Mouse (Mus musculus) CH12.LX (cell line): Measurements from ENCODE around the gene Zfp664. TPM values are rescaled to one million over a fixed set of nuclear protein-coding genes. Genes with fewer than 3 reads are reported as not detected.

ENCODE experiments used
- DNase-seq: peaks from one replicate; pipeline ENCODE4 v3.0.0-alpha.2; 2013; ENCODE audit errors: extremely low read depth
- H3K27ac ChIP-seq: 2 replicates; pipeline ENCODE4 v1.5.1; 2012; ENCODE audit warnings: low read depth, mild to moderate bottlenecking, control low read depth, moderate library complexity; ENCODE audit not compliant: insufficient read depth
- H3K27me3 ChIP-seq: replicated peaks from 2 replicates; pipeline ENCODE3; 2012; ENCODE audit warnings: inconsistent platforms
- H3K36me3 ChIP-seq, 2 experiments: replicated peaks in 1 of 2; 2 replicates each; pipeline versions ENCODE3 to v1.6.1; 2012; ENCODE audit warnings: inconsistent platforms in 1 of 2, low read length in 1 of 2, mild to moderate bottlenecking in 1 of 2, mixed read lengths in 1 of 2, moderate library complexity in 1 of 2; ENCODE audit not compliant: control insufficient read depth in 1 of 2, insufficient read depth in 1 of 2
- H3K4me1 ChIP-seq, 2 experiments: 2 replicates each; pipeline ENCODE4 v1.6.1; 2012; ENCODE audit warnings: inconsistent platforms in 1 of 2, moderate library complexity in 1 of 2; ENCODE audit not compliant: insufficient read depth in 2 of 2, control insufficient read depth in 1 of 2
- H3K4me2 ChIP-seq: 2 replicates; pipeline ENCODE4 v1.6.1; 2012; ENCODE audit warnings: low read depth, mild to moderate bottlenecking, control low read depth; ENCODE audit not compliant: poor library complexity, insufficient read depth, severe bottlenecking
- H3K4me3 ChIP-seq, 3 experiments: fragments of 150-350 bp in 1 of 3; sonication (generic) in 1 of 3; replicated peaks in 1 of 3; 2 replicates each; pipeline versions ENCODE3 to v1.5.1; 2011 to 2012; ENCODE audit warnings: low read depth in 2 of 3, low read length in 2 of 3, mild to moderate bottlenecking in 2 of 3, moderate library complexity in 2 of 3, control low read depth in 1 of 3, improper control_type of control experiment in 1 of 3, inconsistent platforms in 1 of 3, mixed read lengths in 1 of 3; ENCODE audit not compliant: poor library complexity in 1 of 3
- H3K79me2 ChIP-seq: replicated peaks from 2 replicates; pipeline ENCODE4 v1.6.1; 2012; ENCODE audit warnings: mild to moderate bottlenecking, moderate library complexity; ENCODE audit not compliant: control insufficient read depth, poor library complexity, insufficient read depth, severe bottlenecking; ENCODE audit errors: extremely low read depth
- H3K9ac ChIP-seq: 2 replicates; pipeline ENCODE4 v1.6.1; 2012; ENCODE audit warnings: low read depth, mild to moderate bottlenecking, control low read depth, moderate library complexity; ENCODE audit not compliant: insufficient read depth
- H3K9me3 ChIP-seq: replicated peaks from 2 replicates; pipeline ENCODE3; 2012; ENCODE audit warnings: low read length, inconsistent platforms, mixed read lengths
- CHD1 ChIP-seq: IDR thresholded peaks from 2 replicates; pipeline ENCODE4 v1.6.1; 2012; ENCODE audit warnings: low read depth, low read length, improper control_type of control experiment, inconsistent platforms
- CHD2 ChIP-seq: IDR thresholded peaks from 2 replicates; pipeline ENCODE4 v1.6.1; 2011; ENCODE audit warnings: low read length, improper control_type of control experiment
- CTCF ChIP-seq, 2 experiments: IDR thresholded peaks in 1 of 2; conservative IDR thresholded peaks in 1 of 2; 2 replicates each; pipeline ENCODE4 v1.5.1; 2011 to 2012; ENCODE audit warnings: low read depth in 2 of 2, low read length in 2 of 2, improper control_type of control experiment in 1 of 2, inconsistent platforms in 1 of 2, mild to moderate bottlenecking in 1 of 2, moderate library complexity in 1 of 2
- ELF1 ChIP-seq: IDR thresholded peaks from 2 replicates; pipeline ENCODE4 v1.6.1; 2014; ENCODE audit warnings: low read depth, mild to moderate bottlenecking, inconsistent platforms, low read length, improper control_type of control experiment
- ETS1 ChIP-seq: conservative IDR thresholded peaks from 2 replicates; pipeline ENCODE4 v1.6.1; 2012; ENCODE audit warnings: low read depth, mild to moderate bottlenecking, inconsistent platforms, low read length, improper control_type of control experiment, moderate library complexity
- MAX ChIP-seq: IDR thresholded peaks from 2 replicates; pipeline ENCODE4 v1.6.1; 2011; ENCODE audit warnings: low read length, improper control_type of control experiment
- MAZ ChIP-seq: IDR thresholded peaks from 2 replicates; pipeline ENCODE4 v1.6.1; 2012; ENCODE audit warnings: low read depth, mild to moderate bottlenecking, inconsistent platforms, low read length, improper control_type of control experiment, moderate library complexity
- MEF2A ChIP-seq: IDR thresholded peaks from 2 replicates; pipeline ENCODE4 v1.6.1; 2014; ENCODE audit warnings: low read depth, mild to moderate bottlenecking, inconsistent platforms, low read length, improper control_type of control experiment, borderline replicate concordance
- MXI1 ChIP-seq: IDR thresholded peaks from 2 replicates; pipeline ENCODE4 v1.6.1; 2011; ENCODE audit warnings: mild to moderate bottlenecking, low read depth, low read length, improper control_type of control experiment
- NRF1 ChIP-seq: IDR thresholded peaks from 2 replicates; pipeline ENCODE4 v1.6.1; 2014; ENCODE audit warnings: low read depth, mild to moderate bottlenecking, inconsistent platforms, low read length, improper control_type of control experiment, moderate library complexity
- POLR2A ChIP-seq: IDR thresholded peaks from 2 replicates; pipeline ENCODE4 v1.6.1; 2011; ENCODE audit warnings: low read depth, mild to moderate bottlenecking, improper control_type of control experiment, low read length
- POLR2AphosphoS2 ChIP-seq: IDR thresholded peaks from 2 replicates; pipeline ENCODE4 v1.6.1; 2011; ENCODE audit warnings: low read depth, low read length, improper control_type of control experiment
- RAD21 ChIP-seq: IDR thresholded peaks from 2 replicates; pipeline ENCODE4 v1.6.1; 2011; ENCODE audit warnings: low read depth, mild to moderate bottlenecking, low read length, improper control_type of control experiment, moderate library complexity
- RCOR1 ChIP-seq: conservative IDR thresholded peaks from 2 replicates; pipeline ENCODE4 v1.6.1; 2012; ENCODE audit warnings: low read depth, mild to moderate bottlenecking, inconsistent platforms, low read length, improper control_type of control experiment
- USF2 ChIP-seq: conservative IDR thresholded peaks from 2 replicates; pipeline ENCODE4 v1.6.1; 2011; ENCODE audit warnings: low read depth, low read length, improper control_type of control experiment
- ZC3H11A ChIP-seq: IDR thresholded peaks from 2 replicates; pipeline ENCODE4 v1.6.1; 2012; ENCODE audit warnings: low read depth, mild to moderate bottlenecking, inconsistent platforms, low read length, improper control_type of control experiment
- ZKSCAN1 ChIP-seq: IDR thresholded peaks from 2 replicates; pipeline ENCODE4 v1.6.1; 2012; ENCODE audit warnings: low read depth, inconsistent platforms, low read length, improper control_type of control experiment, borderline replicate concordance
- ZNF384 ChIP-seq: IDR thresholded peaks from 2 replicates; pipeline ENCODE4 v1.6.1; 2012; ENCODE audit warnings: low read depth, low read length, improper control_type of control experiment, inconsistent platforms
- dilution Hi-C: fragments of 300-500 bp; cut with MboI; formaldehyde crosslinking; loops from 2 replicates; pipeline ENCODE4 v1.14.3; 2020; ENCODE audit warnings: low sequenced_read_pairs; ENCODE audit not compliant: extremely low pct_unique_long_range_greater_than_20kb, extremely low pct_ligation_motif_present
- in situ Hi-C: fragments of 300-500 bp; cut with MboI; formaldehyde crosslinking; loops from 3 replicates; pipeline ENCODE4 v1.14.3; 2019; ENCODE audit warnings: low sequenced_read_pairs, low pct_ligation_motif_present, low pct_unique_long_range_greater_than_20kb, mixed read lengths
- polyA plus RNA-seq: library from polyadenylated mRNA; unstranded; fragments of >175 nt; gene quantifications from 2 replicates; pipeline ENCODE4 v1.2.1, GENCODE M21; 2012; ENCODE audit warnings: low read depth; ENCODE audit not compliant: insufficient read length
- total RNA-seq, 2 experiments: library from RNA; depleted of rRNA; stranded (reverse); fragments of 300-350 nt in 1 of 2; fragments of >200 nt in 1 of 2; gene quantifications; 2 replicates each; pipeline ENCODE4 v1.2.3; 2012 to 2014

Zfp664 gene
- total and polyA plus RNA-seq, 3 experiments: 7.4 to 14.3 (median 12.3) TPM

GRCm38 (mm10) chr5:124840669-124841068, 21.8 kb upstream of the Zfp664 start:
- in situ Hi-C loops (no loop called here), dilution Hi-C loops (no loop called here)
- H3K4me1 ChIP-seq: no peaks in the 10 kb centered on the region; a peak in 1 of 4 replicates
- H3K27ac ChIP-seq: no peak overlapping the region
- no peak for DNase-seq
- no peak overlapping the region for H3K4me2 ChIP-seq
- peaks cover 0 to 1% of the 10 kb centered on the region in 2 experiments for H3K36me3 ChIP-seq
- no peak overlapping the region for H3K4me3 ChIP-seq
- TF ChIP-seq MEF2A (no peak), USF2 (no peak), ZC3H11A (no peak), MAZ (no peak), RCOR1 (no peak)
- no peak overlapping the region for H3K9ac ChIP-seq
- no peaks in the 10 kb centered on the region for H3K27me3 ChIP-seq
- no peaks in the 10 kb centered on the region for H3K79me2 ChIP-seq
- H3K9me3 ChIP-seq: no peaks in the 10 kb centered on the region

- no peak for DNase-seq
- dilution Hi-C loops (no loop called here), in situ Hi-C loops (no loop called here)
- H3K27me3 ChIP-seq: no peaks in the 10 kb centered on the region
- no peak for TF ChIP-seq ZNF384
- no peak for TF ChIP-seq RAD21
- TF ChIP-seq NRF1: no peak
- no peak for TF ChIP-seq MAZ
- TF ChIP-seq POLR2AphosphoS2: no peak
- TF ChIP-seq CHD2: no peak
- no peak for TF ChIP-seq POLR2A
- TF ChIP-seq MAX: no peak
- no peak for TF ChIP-seq MXI1
- TF ChIP-seq ELF1: no peak
- TF ChIP-seq CHD1: no peak
- no peak for TF ChIP-seq ZKSCAN1
- no peak for TF ChIP-seq ETS1
- no peak for TF ChIP-seq CTCF (conservative IDR thresholded peaks at IDR 0.05 in 1 of 2, IDR thresholded peaks at IDR 0.05 in 1 of 2; ENCODE audit: low read depth in 2 of 2, low read length in 2 of 2)
- no peak overlapping the region for H3K4me3 ChIP-seq
- no peaks in the 10 kb centered on the region for H3K9me3 ChIP-seq
- no peaks in the 10 kb centered on the region; a peak in 1 of 4 replicates for H3K4me1 ChIP-seq
- no peaks in the 10 kb centered on the region for H3K79me2 ChIP-seq
- H3K36me3 ChIP-seq: peaks cover 0 to 1% of the 10 kb centered on the region in 2 experiments
- no peak overlapping the region for H3K4me2 ChIP-seq
- H3K9ac ChIP-seq: no peak overlapping the region
- H3K27ac ChIP-seq: no peak overlapping the region
Measured at GRCm38 (mm10) chr5:124843386-124843785, 19.1 kb upstream of the Zfp664 start.
